Mouse (Mus musculus): Measurements from ENCODE around the gene Bach2.

Bach2 gene

DNA sequence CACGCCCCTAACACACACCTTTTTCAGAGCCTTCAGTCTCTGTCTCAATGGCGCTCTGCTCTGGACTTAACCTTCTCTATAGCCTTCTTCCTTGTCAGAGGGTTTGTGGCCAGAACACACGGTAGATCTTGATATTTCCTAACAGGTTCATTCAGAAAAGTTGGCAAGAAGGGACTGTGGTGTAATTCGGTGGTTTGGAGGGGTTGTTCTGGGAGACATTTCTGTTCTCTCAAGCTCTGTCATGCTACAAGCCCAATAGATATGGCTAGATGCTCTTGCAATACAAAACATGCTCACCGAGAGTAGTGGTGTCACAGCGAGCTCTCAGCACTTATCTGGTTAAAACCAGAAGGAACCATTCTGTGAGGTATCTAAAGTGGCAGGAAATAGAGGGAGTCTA is 51.2 kb downstream of the Bach2 start:
- in situ Hi-C loops (cut with MseI, MboI): no loop called here

DNA sequence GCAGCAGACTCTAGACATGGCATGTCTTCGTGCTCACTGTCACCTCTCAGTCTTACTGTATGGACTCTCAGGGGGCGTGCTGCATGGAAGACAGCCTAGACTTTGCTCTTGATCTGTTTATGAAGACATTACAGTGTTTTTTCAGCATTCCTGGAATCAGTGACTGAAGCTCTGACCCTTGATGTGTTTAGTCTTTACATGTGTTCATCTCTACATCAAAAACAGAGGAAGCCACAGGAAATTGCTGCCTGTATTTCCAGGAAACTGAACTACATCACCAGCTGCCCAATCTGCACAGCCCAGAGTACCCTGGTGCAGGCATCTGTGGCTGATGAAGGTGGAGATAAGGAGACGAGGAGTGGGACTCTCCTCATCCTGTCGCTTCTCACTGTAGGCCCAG is 52.8 kb downstream of the Bach2 start:
- in situ Hi-C loops (cut with MseI, MboI): no loop called here

DNA sequence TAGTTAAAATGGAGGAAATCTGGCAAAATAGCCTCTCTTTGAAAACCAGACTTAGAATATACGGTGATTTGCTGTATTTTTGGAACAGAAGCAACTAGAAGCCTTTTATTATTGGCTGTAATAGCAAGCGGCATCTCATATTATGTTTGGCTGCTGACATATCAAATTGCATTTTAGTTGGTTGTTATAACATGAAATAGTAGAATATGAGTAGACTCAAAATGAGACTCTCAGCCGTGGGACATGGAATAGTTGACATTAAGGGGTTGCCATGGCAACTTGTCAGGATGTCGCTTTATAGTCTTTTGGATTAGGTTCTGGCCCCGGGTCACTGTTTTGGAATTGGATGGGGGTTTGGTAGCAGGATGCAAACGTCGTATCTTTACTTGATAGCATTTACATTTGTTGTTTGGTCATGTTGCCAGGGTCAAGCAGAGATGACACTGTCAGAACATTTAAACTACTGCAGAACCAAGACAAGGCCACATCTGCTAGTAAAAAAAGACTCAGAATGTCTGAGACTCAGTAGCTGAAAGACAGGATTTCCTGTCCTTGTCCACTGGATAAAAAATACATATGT is 55.2 kb downstream of the Bach2 start:
- in situ Hi-C loops (cut with MseI, MboI): no loop called here

DNA sequence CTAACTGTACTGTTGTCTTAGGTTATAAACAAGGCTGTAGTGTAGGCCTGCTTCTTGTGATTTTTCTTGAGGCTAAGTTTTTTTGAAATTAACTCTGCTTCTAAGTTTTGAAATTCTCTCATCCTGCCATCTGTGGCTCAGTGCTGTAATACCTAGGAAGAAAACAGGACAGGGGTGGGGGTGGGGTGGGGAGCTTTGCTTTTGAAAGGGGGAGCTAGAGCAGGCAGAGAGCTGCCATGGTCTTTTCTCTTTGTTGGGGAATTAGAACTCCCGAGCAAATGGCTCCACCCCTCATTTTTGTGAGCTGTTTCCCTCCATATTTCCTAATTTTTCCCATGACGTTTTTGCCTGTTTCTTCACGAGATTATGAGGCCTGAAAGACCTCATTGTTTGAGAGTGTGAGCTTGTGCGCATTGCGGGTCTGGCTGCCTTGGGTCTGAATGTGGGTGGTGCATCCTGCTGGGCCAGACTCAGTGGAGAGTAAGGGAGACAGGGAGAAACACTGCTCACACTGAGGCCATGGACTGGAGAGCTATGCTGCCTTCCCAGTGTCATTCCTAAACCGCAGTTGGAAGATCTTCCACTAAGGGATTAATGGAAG is 58.6 kb downstream of the Bach2 start:
- in situ Hi-C loops (cut with MseI, MboI): no loop called here

DNA sequence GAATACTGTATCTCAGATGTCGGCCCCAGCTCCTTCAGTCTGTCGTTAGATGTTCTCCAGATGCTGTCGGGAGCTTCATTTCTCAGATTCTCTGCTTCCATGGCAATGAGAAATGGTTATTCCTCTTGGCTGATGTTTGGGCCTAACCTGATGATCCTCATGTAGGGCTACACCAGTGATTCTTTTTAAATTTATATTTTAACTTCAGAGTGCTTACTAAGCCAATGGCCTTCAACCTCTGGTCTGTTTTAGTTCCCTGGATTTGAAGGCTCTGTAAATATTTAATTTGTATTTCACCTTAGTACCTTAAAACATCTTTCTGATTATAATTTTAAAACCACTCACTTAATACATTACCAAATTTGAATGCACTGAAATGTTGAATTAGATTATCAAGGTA is 60.6 kb downstream of the Bach2 start:
- in situ Hi-C loops (cut with MseI, MboI): no loop called here

DNA sequence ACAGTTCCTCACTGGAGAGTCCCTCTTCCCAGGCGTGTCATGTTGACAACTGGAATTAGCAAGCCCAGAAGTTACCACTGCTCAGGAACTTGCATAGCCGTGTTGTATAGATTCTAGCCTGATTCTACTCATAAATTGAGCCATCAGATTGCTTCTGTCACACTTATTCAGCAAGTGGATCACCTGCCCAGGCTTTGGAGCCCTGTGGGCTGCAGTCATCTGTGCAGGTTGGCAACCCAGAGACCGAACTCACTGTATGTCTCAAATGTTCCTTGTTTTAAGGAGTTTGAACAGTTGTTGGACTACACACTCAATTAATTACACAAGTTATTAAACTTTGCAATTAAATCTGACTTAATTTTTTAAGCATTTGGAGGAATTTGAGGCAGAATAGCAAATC is 61.4 kb downstream of the Bach2 start:
- in situ Hi-C loops (cut with MseI, MboI): no loop called here

DNA sequence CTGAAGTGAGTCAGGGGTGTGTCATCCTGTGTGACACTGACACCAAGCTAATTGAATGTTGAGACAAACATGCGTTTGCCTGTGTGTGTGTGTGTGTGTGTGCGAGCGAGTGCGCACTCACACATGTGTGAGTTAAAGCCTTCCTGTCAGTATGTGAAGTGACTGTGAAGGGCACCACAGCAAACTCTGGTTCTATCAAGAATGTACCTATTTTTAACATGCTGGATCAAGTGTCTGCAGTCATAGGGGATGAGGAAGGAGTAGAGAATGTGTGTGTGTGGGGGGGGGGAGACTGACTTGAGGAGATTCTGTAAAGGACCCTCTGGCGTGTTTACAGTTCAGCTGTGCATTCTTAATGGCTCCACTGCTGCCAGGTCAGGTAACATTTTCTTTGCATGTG is 64.1 kb downstream of the Bach2 start:
- in situ Hi-C loops (cut with MseI, MboI): no loop called here

DNA sequence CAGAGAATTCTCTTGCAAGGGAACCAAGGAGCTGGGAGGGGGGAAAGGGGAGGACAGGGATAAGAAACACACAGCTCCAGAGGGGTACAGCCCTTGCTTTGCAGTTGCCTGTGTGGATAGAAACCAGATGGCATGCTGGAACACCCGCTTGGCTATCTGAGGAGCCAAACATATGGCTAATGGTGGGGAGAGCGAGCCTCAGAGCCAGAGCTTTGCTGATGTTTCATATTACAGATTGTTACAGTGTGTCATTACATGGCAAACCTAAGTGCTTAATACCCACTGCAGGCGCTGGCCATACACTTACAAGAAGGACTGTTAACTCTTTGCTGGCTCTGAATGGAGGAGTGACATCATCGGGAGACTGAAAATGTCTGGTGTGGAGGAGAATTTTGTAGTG is 64.5 kb downstream of the Bach2 start:
- in situ Hi-C loops (cut with MseI, MboI): no loop called here

DNA sequence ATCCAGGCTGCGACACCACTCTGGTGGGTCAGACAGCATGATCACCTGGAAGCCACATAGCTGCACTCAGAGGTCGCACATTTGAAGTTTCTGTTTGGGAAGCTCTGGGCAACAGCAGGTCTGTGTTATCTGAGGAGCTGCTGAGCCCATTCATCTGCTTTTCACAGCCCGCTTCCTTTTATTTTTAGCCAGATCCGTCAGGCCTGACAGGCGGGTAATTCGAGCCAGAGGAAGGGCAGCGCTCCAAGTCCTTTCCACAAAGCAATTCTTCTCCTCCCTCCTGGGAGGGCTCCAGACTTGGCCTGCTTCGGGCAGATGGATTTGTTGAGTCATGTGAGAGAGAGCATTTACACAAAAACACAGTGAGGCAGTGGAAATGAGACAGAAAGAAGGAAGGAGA is 65.1 kb downstream of the Bach2 start:
- in situ Hi-C loops (cut with MseI, MboI): no loop called here

DNA sequence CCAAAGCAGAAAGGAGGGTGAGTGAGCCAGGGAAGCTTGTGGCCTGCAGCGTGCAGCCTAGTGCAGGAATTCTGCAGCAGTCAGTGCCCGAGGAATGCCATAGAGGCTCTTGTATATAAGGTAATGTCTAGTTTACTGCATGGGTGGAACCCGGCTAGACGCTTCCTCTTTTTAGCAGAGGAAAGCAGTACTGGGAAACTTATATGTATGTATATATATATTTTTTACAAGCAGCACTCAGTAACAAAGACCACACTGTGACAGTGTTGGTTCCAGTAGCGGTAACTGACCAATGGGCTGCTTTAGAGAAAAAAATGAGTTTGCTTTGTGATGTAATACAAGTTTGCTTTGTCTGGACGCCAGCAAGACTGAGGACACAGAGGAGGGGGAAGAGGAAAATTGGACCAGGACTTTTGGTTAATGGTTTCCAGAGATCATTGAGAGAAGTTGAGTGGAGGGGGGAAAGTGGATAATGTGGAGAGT is 65.7 kb downstream of the Bach2 start:
- in situ Hi-C loops (cut with MseI, MboI): no loop called here

DNA sequence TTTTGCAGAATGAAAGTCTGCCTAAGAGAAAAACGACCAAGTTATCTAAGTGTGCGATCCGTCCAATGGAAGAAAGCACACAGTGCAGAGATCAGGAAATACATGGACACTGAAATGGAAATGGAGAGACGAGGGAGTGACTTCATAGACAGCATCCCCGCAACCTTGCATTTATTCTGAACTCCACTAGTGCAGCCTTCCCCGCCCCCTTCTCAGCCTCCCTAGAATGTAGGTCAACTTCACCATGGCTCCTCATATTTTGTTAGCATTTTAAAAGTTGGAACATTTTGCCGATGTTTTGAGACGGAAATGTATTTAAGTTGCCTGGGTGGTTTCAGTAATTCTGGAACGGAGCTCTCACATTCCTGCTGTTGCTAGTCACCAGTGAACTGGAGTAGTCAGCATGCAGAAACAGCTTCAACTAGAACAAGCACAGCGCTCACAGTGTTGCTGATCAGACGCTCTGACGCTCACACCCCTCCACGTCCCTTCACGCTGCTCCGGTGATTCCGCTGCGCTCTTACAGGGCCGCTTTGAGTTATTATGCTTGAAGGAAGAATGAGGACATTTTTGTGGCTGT is 66.5 kb downstream of the Bach2 start:
- in situ Hi-C loops (cut with MseI, MboI): no loop called here

DNA sequence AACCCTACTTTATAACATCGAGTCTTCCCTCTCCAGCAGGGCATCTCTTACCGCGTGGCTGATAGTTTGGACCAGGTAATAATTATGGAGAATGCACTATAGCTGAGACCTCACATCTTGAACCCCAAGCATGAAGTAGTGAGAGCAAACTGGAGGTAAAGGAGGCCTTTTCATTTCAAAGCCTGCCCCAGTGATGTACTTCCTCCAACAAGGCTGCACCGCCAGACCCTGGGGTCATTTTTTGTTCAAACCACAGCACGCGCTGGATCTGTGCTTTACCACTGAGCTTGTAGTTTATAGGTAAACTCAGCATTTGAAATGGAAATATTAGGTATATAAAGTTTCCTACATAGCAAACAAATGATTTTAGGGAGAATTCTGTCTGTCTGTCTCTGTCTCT is 67.1 kb downstream of the Bach2 start:
- in situ Hi-C loops (cut with MseI, MboI): no loop called here

DNA sequence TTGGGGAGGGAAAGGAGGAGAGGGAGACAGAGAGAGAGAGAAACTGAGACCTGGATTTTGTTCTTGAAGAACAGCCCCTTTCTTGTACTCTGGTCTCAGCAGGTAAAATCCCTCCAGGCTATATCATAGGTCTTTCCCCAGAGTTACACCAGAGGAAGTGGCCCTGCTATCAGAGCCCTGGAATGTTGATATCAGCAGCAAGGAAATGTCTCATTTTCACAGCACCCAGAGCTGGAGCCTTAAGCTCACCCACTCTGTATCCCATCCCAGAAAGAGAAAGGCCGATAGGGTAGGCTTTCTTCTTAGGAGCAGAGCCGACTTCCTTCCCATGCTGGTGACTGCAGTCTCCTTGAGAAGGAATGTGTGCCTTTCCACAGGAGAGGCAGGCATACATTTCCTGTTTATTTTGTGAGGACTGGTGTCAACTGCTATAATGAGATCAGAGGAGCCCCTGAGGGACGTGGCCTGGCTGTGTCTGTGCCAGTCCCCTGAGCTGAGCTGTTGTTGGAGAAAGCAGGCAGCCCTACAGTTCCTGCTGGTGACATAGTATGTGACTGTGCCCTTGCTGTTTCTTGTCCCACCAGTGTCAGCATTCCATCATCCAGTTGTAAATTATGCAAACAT is 67.7 kb downstream of the Bach2 start:
- in situ Hi-C loops (cut with MseI, MboI): no loop called here

DNA sequence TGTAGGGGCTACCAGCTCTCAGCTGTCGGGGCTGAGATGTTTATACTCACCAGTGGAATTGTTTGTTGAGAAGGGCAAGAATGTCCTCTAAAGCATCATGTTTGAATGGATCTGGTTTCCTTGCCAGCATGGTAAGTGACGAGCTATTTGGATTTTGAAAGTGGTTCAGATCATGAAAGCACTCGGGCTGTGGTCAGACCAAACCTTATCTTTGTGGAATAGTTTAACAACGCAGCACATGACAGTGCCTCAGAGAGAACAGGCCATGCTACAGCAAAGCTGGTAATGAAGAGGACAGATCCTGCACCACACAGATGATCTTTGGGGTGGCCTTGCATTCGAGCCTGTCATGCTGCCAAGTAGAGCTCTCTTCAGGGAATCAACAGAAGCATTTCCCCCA is 68.6 kb downstream of the Bach2 start:
- in situ Hi-C loops (cut with MseI, MboI): no loop called here

DNA sequence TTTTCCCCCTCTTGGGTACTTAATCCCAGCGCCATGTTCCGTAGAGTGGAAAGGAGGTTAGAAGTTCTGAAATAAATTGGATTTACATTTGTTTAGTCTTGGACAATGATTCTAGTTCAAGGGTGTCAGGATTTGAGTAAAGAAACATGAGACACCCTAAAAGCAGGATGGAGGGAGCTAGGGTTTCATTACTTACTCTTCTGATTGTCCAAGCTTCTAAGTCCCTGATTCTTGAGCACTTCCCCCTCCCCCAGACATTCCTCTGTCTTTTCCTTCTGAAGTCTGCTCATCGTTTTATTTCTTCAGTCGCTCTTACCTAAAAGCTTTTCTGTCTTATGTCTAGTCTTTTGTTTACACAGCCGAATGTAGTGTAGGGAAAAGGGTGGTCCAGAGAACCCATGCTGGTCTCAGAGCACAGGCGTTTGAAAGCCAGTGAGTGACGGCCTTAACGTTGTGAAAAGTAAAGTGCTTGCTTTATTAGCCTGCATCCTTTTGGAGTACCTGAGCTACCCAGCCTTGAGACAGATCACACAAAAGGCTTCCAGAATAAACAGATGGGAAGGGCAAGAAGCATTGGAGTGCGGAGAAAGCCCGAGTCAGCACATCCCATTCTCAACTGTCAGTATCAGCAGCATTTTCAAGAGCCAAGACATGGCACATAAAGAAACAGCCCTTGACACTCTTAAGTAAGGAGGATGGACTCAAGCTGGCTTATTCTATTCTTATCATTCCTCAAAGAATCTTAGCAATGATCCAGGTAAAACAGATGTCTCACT is 73.8 kb downstream of the Bach2 start:
- in situ Hi-C loops (cut with MseI, MboI): no loop called here

DNA sequence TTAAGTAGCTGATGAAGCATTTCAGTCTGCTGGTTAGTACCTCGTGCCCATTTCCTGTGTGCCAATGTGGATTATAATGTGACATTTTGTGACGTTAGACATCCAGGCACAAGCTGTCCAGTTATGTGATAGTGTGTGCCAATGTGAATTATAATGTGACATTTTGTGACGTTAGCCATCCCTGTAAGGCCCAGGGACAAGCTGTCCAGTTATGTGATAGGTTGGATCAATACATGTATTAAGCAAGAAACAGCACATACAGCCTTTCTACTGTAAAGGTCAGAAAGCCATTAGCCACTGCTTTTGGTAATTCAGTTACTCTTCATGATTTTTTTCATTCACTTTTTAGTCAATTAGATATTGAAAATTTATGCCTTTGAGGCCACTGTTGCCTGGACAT is 76.3 kb downstream of the Bach2 start:
- in situ Hi-C loops (cut with MseI, MboI): no loop called here

DNA sequence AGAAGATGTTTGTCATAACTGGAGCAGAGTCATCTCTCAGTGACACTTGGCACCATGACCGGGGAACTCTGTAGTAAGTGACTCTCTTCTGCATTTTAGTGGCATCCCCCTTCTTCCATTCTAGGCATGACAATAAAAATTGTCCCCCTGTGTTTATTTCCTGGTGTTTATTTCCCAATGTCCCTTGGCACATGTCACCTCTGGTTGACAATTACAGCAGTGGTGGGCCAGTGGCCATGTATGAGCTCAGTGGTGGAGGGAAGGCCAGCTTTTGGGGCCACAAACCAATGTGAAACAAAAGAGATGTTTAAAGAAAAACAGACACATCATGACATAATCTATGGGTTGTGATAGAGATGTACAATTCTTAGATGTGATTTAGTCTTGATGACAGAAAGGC is 80.0 kb downstream of the Bach2 start:
- in situ Hi-C loops (cut with MseI, MboI): no loop called here

DNA sequence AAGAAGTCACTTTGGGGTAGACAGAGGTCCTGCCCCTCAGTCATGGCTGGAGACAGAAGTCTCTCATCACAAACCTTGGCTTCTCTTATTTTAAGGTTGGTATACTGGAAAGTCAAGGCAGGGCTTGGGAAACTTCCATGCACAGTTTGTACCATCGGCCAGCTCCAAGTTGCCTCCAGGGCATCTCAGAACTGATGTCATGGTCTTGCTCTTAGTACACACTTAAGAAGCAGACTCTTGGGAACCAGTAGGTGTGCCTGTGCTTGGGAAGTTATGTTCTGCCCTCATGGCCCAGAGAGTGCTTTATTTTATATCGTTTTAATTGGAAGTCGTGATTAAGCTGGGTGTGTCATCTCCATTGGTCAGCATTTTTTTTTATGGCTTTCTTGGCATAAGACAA is 80.7 kb downstream of the Bach2 start:
- in situ Hi-C loops (cut with MseI, MboI): no loop called here

DNA sequence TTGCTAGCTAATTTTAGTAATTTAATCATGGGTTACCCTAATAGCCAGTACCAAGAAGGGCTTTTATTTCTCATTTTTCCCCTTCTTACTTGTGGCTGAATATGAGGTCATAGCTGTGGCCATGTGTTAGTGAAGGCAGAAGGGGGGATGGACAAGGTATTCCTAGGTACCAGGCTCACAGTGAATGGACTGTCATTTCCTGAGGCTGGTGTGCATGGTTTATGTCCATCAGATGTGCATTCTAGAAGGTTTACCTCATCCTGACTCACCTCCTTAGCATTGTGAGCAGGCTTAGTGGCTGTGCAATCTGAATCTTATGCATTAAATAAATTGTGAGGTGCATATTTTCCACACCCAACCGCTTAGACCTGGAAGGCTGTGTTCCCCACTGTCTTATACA is 81.4 kb downstream of the Bach2 start:
- in situ Hi-C loops (cut with MseI, MboI): no loop called here

DNA sequence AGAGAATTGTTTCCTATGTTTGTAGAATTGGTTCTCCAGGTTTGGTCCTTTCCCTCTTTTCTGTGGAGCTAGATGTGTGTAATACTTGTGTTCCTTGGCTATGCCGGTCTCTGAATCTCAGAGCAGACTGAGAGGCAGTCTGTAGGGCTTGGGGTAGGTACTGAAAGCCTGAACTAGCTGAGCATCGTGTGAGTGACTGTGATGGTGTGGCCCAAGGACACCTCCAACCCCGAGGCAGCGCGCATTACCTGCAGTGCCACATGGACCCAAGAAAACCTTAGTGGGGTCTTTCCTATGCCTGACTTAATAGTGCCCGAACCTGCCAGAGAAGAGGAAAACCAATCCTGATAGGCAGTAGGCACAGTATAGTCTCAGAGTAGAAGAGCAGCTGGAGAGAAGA is 85.5 kb downstream of the Bach2 start:
- in situ Hi-C loops (cut with MseI, MboI): no loop called here

DNA sequence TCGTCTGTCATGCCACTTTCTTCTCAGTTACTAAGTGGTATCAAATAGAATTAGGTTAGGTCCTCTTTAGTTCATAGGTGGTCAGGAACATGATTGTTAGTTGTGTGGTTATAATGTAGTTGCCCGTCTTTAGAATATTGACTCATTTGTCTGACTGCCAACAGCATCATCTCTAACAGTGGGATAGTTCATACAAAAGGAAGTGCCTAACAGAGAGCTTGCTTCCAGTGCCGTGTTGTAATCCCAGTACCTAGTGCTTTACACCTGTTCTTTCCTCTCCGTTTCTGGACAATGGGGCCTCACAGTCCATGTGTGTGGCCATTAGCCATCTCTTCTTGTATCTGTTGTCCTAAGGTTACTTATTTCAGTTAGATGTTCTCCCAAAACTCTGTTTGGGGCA is 86.4 kb downstream of the Bach2 start:
- in situ Hi-C loops (cut with MseI, MboI): no loop called here

DNA sequence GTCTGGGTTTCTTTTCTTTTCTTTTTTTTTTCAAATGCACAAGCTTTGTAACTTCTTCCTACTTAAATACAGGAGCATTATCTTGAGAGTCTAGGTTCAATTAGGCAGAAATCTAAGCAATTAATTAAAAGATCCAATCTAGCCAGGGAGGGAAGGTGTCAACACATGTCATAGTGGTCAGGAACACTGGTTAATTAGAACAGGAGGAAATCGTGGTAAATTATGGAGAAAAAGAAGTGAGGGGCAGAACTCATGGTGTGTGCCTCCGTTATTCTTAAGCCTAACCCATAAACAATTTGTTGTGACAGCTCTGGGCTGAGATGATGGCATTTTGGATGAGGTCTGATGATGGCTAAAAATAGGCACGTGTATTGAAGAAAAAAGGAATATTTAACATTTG is 87.0 kb downstream of the Bach2 start:
- in situ Hi-C loops (cut with MseI, MboI): no loop called here

Measured in mouse trophoblast stem cell (cell line).